Mouse (Mus musculus) limb, embryonic 11.5 days (tissue): ENCODE measurements around the gene Carhsp1. TPM values are rescaled to one million over a fixed set of nuclear protein-coding genes. Genes with fewer than 3 reads are reported as not detected.
A peak's percentile ranks its signal among the peaks of the same experiment; 100 is the strongest.

Source experiments
- ATAC-seq: fragments of 200-750 bp; cut with Nextera tagmentation; 2 replicates; pipeline ENCODE4 v1.8.0; 2017; ENCODE audit warnings: low read depth; ENCODE audit not compliant: insufficient number of reproducible peaks, low FRiP score, low TSS enrichment
- DNase-seq: peaks from one replicate; pipeline ENCODE4 v3.0.0-alpha.2; 2015; ENCODE audit warnings: low spot score
- H3K27ac ChIP-seq: fragments of 300-500 bp; sonication (generic); replicated peaks from 2 replicates; pipeline ENCODE4 v1.5.1; 2014; ENCODE audit warnings: low read depth, mild to moderate bottlenecking, low read length
- H3K27me3 ChIP-seq: fragments of 300-500 bp; sonication (generic); 2 replicates; pipeline ENCODE4 v1.6.1; 2014; ENCODE audit warnings: mild to moderate bottlenecking, low read length, mixed read lengths; ENCODE audit not compliant: control insufficient read depth, insufficient read depth
- H3K36me3 ChIP-seq: fragments of 300-500 bp; sonication (generic); 2 replicates; pipeline ENCODE4 v1.6.1; 2014; ENCODE audit warnings: mild to moderate bottlenecking, low read length, moderate library complexity, mixed read lengths; ENCODE audit not compliant: control insufficient read depth, insufficient read depth
- H3K4me1 ChIP-seq: fragments of 300-500 bp; sonication (generic); 2 replicates; pipeline ENCODE4 v1.6.1; 2014; ENCODE audit warnings: low read length, mixed read lengths; ENCODE audit not compliant: control insufficient read depth, insufficient read depth
- H3K4me2 ChIP-seq: fragments of 300-500 bp; sonication (generic); 2 replicates; pipeline ENCODE4 v1.6.1; 2014; ENCODE audit warnings: low read depth, mild to moderate bottlenecking, moderate library complexity; ENCODE audit not compliant: severe bottlenecking
- H3K4me3 ChIP-seq: fragments of 300-500 bp; sonication (generic); 2 replicates; pipeline ENCODE4 v1.5.1; 2014; ENCODE audit warnings: low read depth, low read length
- H3K9ac ChIP-seq: fragments of 300-500 bp; sonication (generic); 2 replicates; pipeline ENCODE4 v1.6.1; 2014; ENCODE audit warnings: mild to moderate bottlenecking, low read length
- H3K9me3 ChIP-seq: fragments of 300-500 bp; sonication (generic); 2 replicates; pipeline ENCODE4 v1.6.1; 2016; ENCODE audit warnings: low read length; ENCODE audit not compliant: control insufficient read depth
- WGBS: fragments of 180-500 bp; shearing (Covaris S2); extraction: QIAGEN DNeasy Blood & Tissue Kit; methylation state at CpG from one replicate; pipeline ENCODE4 v1.1.7; 2014; 5-methylcytosine and 5-hydroxymethylcytosine counted together
- polyA plus RNA-seq: library from polyadenylated mRNA; unstranded; fragments of >200 nt; fragmentation: Nextera tagmentation; extraction: Ambion mirVana; gene quantifications from 2 replicates; pipeline ENCODE4 v1.2.1, GENCODE M21; 2014

Gene Carhsp1
- polyA plus RNA-seq, 1 experiment from 2014 or later, result 53.6 TPM

- 95% methylated on average over 8 of the region's 8 CpGs for WGBS
- ATAC-seq (no peak), DNase-seq (no peak)
- Histone ChIP-seq H3K4me3 (no peak overlapping the region), H3K9me3 (no peaks in the 10 kb centered on the region), H3K4me2 (no peak overlapping the region), H3K36me3 (peaks cover 41% of the 10 kb centered on the region), H3K4me1 (no peaks in the 10 kb centered on the region), H3K27ac (no peak overlapping the region), H3K27me3 (no peaks in the 10 kb centered on the region), H3K9ac (no peak overlapping the region)
These were observed 27.6 kb upstream of the Carhsp1 start for GRCm38 (mm10) chr16:8699556-8699955.

- Histone ChIP-seq H3K4me2 (no peak overlapping the region), H3K9ac (no peak overlapping the region), H3K9me3 (no peaks in the 10 kb centered on the region), H3K4me1 (no peaks in the 10 kb centered on the region), H3K27me3 (no peaks in the 10 kb centered on the region), H3K27ac (no peak overlapping the region), H3K4me3 (no peak overlapping the region), H3K36me3 (peaks cover 39% of the 10 kb centered on the region)
- 90% methylated on average over 7 of the region's 7 CpGs for WGBS
- DNase-seq, result no peak
- no peak for ATAC-seq
These were observed 19.3 kb upstream of the Carhsp1 start for GRCm38 (mm10) chr16:8691206-8691605.

GRCm38 (mm10) chr16:8689979-8690656 lies 18.2 kb upstream of the Carhsp1 start:
- ATAC-seq, result no peak

GRCm38 (mm10) chr16:8687559-8688112 lies 15.7 kb upstream of the Carhsp1 start:
- no peak overlapping the region for H3K4me2 ChIP-seq
- H3K4me1 ChIP-seq, result no peaks in the 10 kb centered on the region; the same call in 1 of the 2 replicates
- H3K4me3 ChIP-seq, result no peak overlapping the region
- no peak overlapping the region for H3K27ac ChIP-seq
- ATAC-seq, result no peak
- H3K9ac ChIP-seq, result no peak overlapping the region
- H3K36me3 ChIP-seq, result peaks cover 31% of the 10 kb centered on the region
- H3K27me3 ChIP-seq, result no peaks in the 10 kb centered on the region
- H3K9me3 ChIP-seq, result no peaks in the 10 kb centered on the region
- DNase-seq, result no peak

More at GRCm38 (mm10) chr16:8689979-8690656, 18.2 kb upstream of the Carhsp1 start:
- no peaks in the 10 kb centered on the region for H3K9me3 ChIP-seq
- 94% methylated on average over 11 of the region's 11 CpGs for WGBS
- no peak for DNase-seq
- H3K36me3 ChIP-seq, result peaks cover 38% of the 10 kb centered on the region
- no peak overlapping the region for H3K4me3 ChIP-seq
- no peaks in the 10 kb centered on the region for H3K27me3 ChIP-seq
- no peak overlapping the region for H3K9ac ChIP-seq
- H3K4me1 ChIP-seq, result no peaks in the 10 kb centered on the region; the same call in 1 of the 2 replicates
- H3K4me2 ChIP-seq, result no peak overlapping the region
- no peak overlapping the region for H3K27ac ChIP-seq

- Histone ChIP-seq H3K4me3 (no peak overlapping the region), H3K9ac (no peak overlapping the region), H3K36me3 (peaks cover 26% of the 10 kb centered on the region), H3K27ac (no peak overlapping the region), H3K9me3 (no peaks in the 10 kb centered on the region), H3K4me2 (no peak overlapping the region), H3K4me1 (no peaks in the 10 kb centered on the region; the same call in 1 of the 2 replicates), H3K27me3 (no peaks in the 10 kb centered on the region)
- 85% methylated on average over 11 of the region's 11 CpGs for WGBS
- DNase-seq (no peak), ATAC-seq (no peak)
These were observed 15.0 kb upstream of the Carhsp1 start for GRCm38 (mm10) chr16:8686871-8687535.

- no peak overlapping the region for H3K4me2 ChIP-seq
- H3K27me3 ChIP-seq, result no peaks in the 10 kb centered on the region
- H3K4me1 ChIP-seq, result no peaks in the 10 kb centered on the region; the same call in 1 of the 2 replicates
- peak; percentile 79 for DNase-seq
- ATAC-seq, result no peak
- H3K9ac ChIP-seq, result no peak overlapping the region
- H3K27ac ChIP-seq, result no peak overlapping the region
- H3K4me3 ChIP-seq, result no peak overlapping the region
- H3K9me3 ChIP-seq, result no peaks in the 10 kb centered on the region
- WGBS, result 60% methylated on average over 7 of the region's 7 CpGs
- peaks cover 21% of the 10 kb centered on the region for H3K36me3 ChIP-seq
These were observed 14.3 kb upstream of the Carhsp1 start for GRCm38 (mm10) chr16:8686121-8686870.

GRCm38 (mm10) chr16:8685087-8685486 lies 13.1 kb upstream of the Carhsp1 start:
- Histone ChIP-seq H3K4me3 (no peak overlapping the region), H3K27ac (no peak overlapping the region), H3K4me1 (no peaks in the 10 kb centered on the region; the same call in 1 of the 2 replicates), H3K36me3 (peaks cover 11% of the 10 kb centered on the region; the same call in 1 of the 2 replicates), H3K4me2 (no peak overlapping the region), H3K9me3 (no peaks in the 10 kb centered on the region), H3K27me3 (no peaks in the 10 kb centered on the region), H3K9ac (no peak overlapping the region)
- WGBS, result 68% methylated on average over 4 of the region's 4 CpGs
- DNase-seq (no peak), ATAC-seq (0 out of 2 replicates have a peak, but pooled peaks have one; percentile 29)

GRCm38 (mm10) chr16:8680470-8680869 lies 8.5 kb upstream of the Carhsp1 start, which contains the start of gene Gm5767:
TSS of gene Gm5767 (plus strand) at chr16:8680770.
- Histone ChIP-seq H3K9me3 (no peaks in the 10 kb centered on the region), H3K4me1 (no peaks in the 10 kb centered on the region; the same call in 1 of the 2 replicates), H3K4me2 (no peak within 1 kb of the TSS), H3K4me3 (no peak within 1 kb of the TSS), H3K36me3 (0 out of 2 replicates have a peak, but pooled peaks cover 2% of the 10 kb centered on the region), H3K27ac (no peak within 1 kb of the TSS), H3K27me3 (no peaks in the 10 kb centered on the region), H3K9ac (no peak within 1 kb of the TSS)
- ATAC-seq (no peak), DNase-seq (no peak)
- 89% methylated on average over 5 of the region's 5 CpGs for WGBS
